Mouse (Mus musculus) cerebellum, adult 2 months (tissue): ENCODE data around the gene Sppl2c. TPM values are rescaled to one million over a fixed set of nuclear protein-coding genes. Genes with fewer than 3 reads are reported as not detected.

Source experiments
- DNase-seq, 2 experiments: peaks; one replicate each; pipeline ENCODE4 v3.0.0; 2021
- H3K27ac ChIP-seq: fragments of 200-500 bp; 2 replicates; pipeline ENCODE4 v1.5.1; 2012; ENCODE audit warnings: low read length, control low read depth, inconsistent platforms; ENCODE audit not compliant: insufficient read depth
- H3K27me3 ChIP-seq: fragments of 200-500 bp; 2 replicates; pipeline ENCODE4 v1.6.1; 2012; ENCODE audit warnings: inconsistent platforms, mild to moderate bottlenecking, low read length, moderate library complexity; ENCODE audit not compliant: control insufficient read depth, insufficient read depth
- H3K4me1 ChIP-seq: fragments of 200-500 bp; 2 replicates; pipeline ENCODE4 v1.6.1; 2011; ENCODE audit warnings: low read length; ENCODE audit not compliant: control insufficient read depth, insufficient read depth
- H3K4me3 ChIP-seq: fragments of 200-500 bp; replicated peaks from 2 replicates; pipeline ENCODE3; 2011; ENCODE audit warnings: mild to moderate bottlenecking, low read depth, low read length, control low read depth; ENCODE audit not compliant: insufficient read depth
- CTCF ChIP-seq: fragments of 200-500 bp; IDR thresholded peaks from 2 replicates; pipeline ENCODE4 v1.5.1; 2011; ENCODE audit warnings: low read depth, mild to moderate bottlenecking, control low read depth, low read length, moderate library complexity, borderline replicate concordance; ENCODE audit not compliant: insufficient read depth
- POLR2A ChIP-seq: fragments of 200-500 bp; IDR thresholded peaks from 2 replicates; pipeline ENCODE4 v1.6.1; 2011; ENCODE audit warnings: low read length, control low read depth, borderline replicate concordance; ENCODE audit not compliant: insufficient read depth
- WGBS: fragments of 180-500 bp; shearing (Covaris S2); methylation state at CpG from one replicate; pipeline ENCODE4 v1.1.7; 2018; 5-methylcytosine and 5-hydroxymethylcytosine counted together
- polyA plus RNA-seq: library from polyadenylated mRNA; depleted of rRNA; stranded (reverse); fragments of >200 nt; gene quantifications from 2 replicates; pipeline ENCODE4 v1.2.3, GENCODE M21; 2012

Gene Sppl2c
- polyA plus RNA-seq, 1 experiment = not detected

DNA sequence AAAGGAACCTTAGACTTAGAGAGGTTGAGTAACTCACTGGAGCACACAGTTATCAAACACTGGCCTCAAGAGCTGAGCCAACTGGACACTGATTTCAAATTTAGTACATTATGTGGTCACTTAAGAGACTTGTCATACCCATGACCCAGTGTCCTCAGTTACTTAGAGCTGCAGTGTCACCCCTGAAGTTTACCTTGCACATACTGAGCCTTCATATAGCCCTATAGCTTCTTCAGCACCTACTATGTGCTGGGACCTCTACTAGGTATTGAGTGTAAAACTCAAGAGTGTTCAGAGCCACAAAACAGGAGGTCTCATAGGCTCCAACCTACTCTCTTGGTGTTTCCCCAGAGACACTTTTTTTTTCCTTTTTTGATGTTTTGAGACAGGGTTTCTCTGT is 30.2 kb upstream of the Sppl2c start:
- Histone ChIP-seq H3K27ac (peak overlapping the region; percentile 38), H3K27me3 (no peaks in the 10 kb centered on the region), H3K4me1 (peaks cover 74% of the 10 kb centered on the region), H3K4me3 (no peak overlapping the region)
- TF ChIP-seq CTCF (no peak), POLR2A (no peak)
- DNase-seq = no peak

DNA sequence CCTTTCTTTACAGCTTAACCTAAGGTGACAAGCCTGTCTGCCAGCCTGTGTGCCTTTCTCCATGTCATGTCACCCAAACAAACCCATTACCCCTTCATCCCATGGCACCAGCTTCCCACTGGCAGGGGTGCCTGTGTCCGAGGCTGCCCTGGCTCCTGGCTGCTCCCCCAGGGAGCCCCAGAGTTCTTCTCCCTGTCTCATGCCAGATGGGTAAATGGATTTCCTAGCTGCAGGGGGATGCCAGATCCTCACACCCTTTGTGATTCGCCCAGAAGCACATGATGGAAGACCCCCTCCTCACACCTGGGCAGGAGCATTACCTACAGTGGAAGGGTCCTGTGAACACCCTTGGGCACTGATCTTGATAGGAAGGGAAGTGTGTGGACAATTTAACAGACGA is 29.7 kb upstream of the Sppl2c start:
- no peaks in the 10 kb centered on the region for H3K27me3 ChIP-seq
- TF ChIP-seq POLR2A = no peak
- TF ChIP-seq CTCF = no peak
- WGBS = 17% methylated on average over 3 of the region's 3 CpGs
- peak overlapping the region; percentile 38; the same call in 1 of the 2 replicates for H3K27ac ChIP-seq
- H3K4me1 ChIP-seq = peaks cover 74% of the 10 kb centered on the region
- H3K4me3 ChIP-seq = no peak overlapping the region
- DNase-seq = no peak

DNA sequence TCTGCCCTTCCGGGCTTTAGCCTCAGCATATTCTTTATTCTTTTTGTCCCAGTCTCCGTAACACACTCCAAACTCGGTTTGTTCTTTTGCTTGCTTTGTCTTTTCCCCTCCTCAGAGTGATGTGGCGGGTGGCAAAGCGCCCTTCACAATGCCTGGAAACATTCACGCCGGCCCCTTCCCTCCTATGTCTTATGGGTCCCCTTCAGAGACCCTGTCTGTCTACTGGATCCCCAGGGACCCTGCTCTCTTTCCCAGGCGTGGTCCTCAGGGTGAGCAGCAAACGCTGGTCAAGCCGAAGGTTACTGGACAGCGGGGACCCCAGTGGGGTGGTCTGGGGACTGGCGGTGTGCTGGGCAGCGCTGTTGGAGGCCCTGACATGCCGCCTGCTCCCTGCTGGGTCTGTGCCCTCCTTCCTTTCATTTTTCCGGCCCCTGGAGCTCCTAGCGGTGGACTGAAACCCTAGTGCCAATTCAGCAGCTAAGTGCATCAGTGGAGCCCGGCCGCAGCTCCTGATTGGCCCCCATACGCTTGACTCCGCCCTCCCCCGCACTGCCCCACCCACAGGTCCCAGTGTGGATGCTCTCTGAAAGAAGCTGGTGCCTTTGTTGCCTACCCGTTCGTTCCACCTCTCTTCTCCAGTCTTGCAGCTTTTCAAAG is 28.4 kb upstream of the Sppl2c start:
- Histone ChIP-seq H3K4me3 (peak overlapping the region; percentile 32), H3K27ac (peak overlapping the region; percentile 54), H3K27me3 (no peaks in the 10 kb centered on the region), H3K4me1 (peaks cover 70% of the 10 kb centered on the region)
- peak; percentile 91 to 93 for DNase-seq
- TF ChIP-seq POLR2A = peak; percentile 72; the same call in 1 of the 2 replicates
- TF ChIP-seq CTCF = peak; percentile 7; the same call in 1 of the 2 replicates
- WGBS = 6% methylated on average over 23 of the region's 23 CpGs

DNA sequence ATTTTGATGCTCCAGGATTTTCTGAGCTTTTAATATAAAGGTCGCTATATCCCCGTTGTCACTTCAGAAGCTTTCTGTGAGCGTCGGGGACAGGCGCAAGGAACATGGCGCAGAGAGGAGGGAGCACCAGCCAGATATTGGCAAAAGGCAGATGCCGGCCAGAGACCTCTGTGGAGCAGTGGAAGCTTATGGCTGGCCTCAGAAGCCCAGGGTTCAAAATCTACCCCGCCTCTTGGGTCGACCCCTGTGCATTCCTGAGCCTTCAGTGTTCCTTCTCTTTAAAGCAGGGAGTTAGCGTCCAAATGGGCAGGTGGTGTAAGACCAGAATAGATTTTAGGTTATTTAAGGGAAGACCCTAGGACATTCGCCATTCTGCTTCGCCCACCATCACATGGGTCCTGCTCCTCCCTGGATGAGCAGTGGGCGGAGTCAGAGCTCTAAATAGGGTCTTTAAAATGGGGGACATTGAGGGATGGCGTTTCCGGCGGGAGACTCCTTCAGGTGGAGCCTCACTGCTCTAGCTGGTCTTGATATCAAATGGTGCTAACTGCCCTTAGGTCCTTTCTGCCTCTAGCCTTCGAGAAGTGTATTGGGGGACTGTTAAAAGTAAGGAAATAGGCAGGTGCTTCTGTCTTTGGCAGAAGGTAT is 27.7 kb upstream of the Sppl2c start:
- DNase-seq = no peak

DNA sequence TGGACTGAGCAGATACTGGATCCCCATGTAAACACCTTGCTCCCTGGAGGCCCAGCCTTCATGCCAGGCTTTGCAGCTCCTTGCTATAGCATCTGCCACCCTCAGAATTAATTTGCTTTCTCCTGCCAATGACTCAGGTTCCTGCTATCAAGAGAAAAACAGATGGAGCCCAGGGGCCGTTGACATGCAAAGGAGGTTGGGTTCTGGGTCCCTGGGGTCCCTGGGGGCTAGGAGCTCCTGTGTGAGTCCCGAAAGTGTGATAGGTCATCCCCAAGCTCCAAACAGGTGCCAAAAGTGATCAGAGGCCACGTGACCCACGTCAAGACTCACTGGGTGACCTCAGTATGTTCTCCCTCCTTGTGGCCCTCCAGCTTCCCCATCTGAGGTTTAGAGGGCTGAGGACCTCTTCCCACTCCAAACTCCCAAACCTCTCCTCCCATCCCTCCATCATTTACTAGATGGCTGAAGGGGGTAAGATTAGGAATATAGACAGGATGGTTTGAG is 26.3 kb upstream of the Sppl2c start:
- WGBS = 53% methylated on average over 4 of the region's 4 CpGs
- no peak for DNase-seq

More for the DNA sequence above, 27.7 kb upstream of the Sppl2c start:
- H3K4me1 ChIP-seq = peaks cover 63% of the 10 kb centered on the region
- no peaks in the 10 kb centered on the region for H3K27me3 ChIP-seq
- no peak for TF ChIP-seq CTCF
- no peak for TF ChIP-seq POLR2A
- peak overlapping the region; percentile 32 for H3K4me3 ChIP-seq
- H3K27ac ChIP-seq = peak overlapping the region; percentile 41
- 12% methylated on average over 17 of the region's 17 CpGs for WGBS

DNA sequence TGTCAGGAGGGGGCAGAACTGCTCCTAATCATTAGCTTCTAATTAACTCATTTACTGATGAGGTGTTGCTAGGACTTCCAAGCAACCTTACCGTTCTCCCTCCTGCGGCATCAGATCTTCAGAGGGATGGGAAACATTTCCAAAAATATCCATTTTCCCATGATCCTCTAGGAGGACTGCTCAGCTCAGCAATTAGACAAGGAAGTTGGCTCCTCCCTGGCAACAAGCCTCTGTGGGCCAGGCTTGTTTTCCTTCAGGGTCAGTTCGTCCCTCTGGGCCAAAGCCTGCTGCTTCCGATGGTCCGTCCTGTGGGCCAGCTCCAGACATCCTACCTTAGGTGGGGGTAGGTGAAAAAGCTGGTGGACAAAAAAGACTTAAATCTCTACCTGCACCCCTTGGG is 25.0 kb upstream of the Sppl2c start:
- Histone ChIP-seq H3K4me3 (no peak overlapping the region), H3K27me3 (no peaks in the 10 kb centered on the region), H3K4me1 (peaks cover 40% of the 10 kb centered on the region), H3K27ac (peak overlapping the region; percentile 30)
- no peak for DNase-seq
- TF ChIP-seq CTCF (no peak), POLR2A (no peak)
- 13% methylated on average over 5 of the region's 5 CpGs for WGBS

More for the DNA sequence above, 26.3 kb upstream of the Sppl2c start:
- TF ChIP-seq CTCF (no peak), POLR2A (no peak)
- peaks cover 49% of the 10 kb centered on the region for H3K4me1 ChIP-seq
- H3K27ac ChIP-seq = no peak overlapping the region
- no peaks in the 10 kb centered on the region for H3K27me3 ChIP-seq
- H3K4me3 ChIP-seq = no peak overlapping the region

DNA sequence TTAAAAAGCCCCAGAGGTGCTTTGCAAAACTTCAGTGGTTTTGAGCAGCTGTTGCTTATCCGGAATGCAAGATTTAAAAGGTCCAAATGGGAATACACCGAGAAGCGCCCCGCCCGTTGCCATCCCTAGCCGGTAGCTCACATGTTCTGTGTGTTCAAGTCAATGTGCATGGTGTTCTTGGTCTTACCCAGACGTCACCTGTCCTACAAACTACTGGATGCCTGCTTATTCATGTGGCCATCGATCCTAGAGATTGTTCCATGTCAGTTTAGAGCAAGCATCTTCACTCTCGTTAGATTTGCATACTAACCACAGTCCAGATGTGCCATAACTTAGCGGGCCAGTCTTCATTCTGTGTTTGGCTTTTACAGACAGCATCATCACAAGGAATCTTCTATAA is 21.9 kb upstream of the Sppl2c start:
- no peak overlapping the region for H3K4me3 ChIP-seq
- no peaks in the 10 kb centered on the region for H3K27me3 ChIP-seq
- DNase-seq = no peak
- 96% methylated on average over 10 of the region's 10 CpGs for WGBS
- TF ChIP-seq CTCF (no peak), POLR2A (no peak)
- H3K4me1 ChIP-seq = peaks cover 22% of the 10 kb centered on the region
- no peak overlapping the region for H3K27ac ChIP-seq

DNA sequence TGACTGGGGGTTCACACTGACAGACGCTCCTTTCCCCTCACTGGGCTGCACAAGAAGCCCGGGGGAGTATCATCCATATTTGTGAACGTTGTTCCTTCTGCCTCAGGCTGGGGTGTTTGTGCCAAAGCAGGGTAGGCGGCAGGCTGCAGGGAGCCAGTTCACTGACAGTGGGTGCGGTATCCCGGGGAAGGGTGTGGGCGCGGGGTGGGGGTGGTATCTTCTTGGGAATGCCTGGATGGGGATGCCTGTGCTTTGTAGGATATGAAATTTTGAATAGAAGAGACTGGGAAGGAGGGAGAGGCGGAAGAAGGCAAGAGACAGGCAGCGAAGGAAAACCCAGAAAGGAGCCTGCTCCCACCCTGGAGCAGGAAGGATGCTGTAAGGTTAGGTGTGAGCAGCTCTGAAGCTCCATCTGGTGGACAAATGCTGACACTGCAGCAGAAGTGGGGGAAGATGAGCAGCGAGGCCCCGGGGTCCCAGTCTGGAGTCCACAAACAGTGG is 14.8 kb upstream of the Sppl2c start:
- Histone ChIP-seq H3K27ac (no peak overlapping the region), H3K27me3 (no peaks in the 10 kb centered on the region), H3K4me3 (peak overlapping the region; percentile 26), H3K4me1 (peaks cover 13% of the 10 kb centered on the region)
- TF ChIP-seq CTCF = peak; percentile 98
- TF ChIP-seq POLR2A = no peak
- 14% methylated on average over 12 of the region's 12 CpGs for WGBS
- DNase-seq = peak; percentile 83 to 91

DNA sequence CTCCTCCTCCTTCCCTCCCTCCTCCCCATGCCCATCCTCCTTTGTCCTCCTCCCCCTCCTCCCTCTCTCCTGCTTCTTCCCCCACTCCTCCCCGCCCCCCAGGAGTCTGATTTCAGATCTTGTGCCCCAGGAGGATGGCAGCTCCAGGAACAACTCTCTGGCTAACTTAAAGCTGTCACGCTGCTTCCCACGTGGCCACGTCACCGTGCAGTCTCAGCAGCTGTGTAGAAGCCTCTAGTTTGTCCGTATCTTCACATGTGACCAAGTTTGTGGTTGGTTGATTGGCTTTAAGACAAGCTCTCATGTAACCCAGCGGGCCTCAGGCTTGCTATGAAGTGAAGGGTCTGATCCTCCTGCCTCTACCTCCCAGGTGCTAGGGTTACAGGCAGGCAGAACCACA is 7.2 kb upstream of the Sppl2c start:
- DNase-seq = peak in 1 of 2 experiments; percentile 27
- Histone ChIP-seq H3K27me3 (no peaks in the 10 kb centered on the region), H3K4me3 (no peak overlapping the region), H3K4me1 (peaks cover 33% of the 10 kb centered on the region), H3K27ac (no peak overlapping the region)
- TF ChIP-seq CTCF (no peak), POLR2A (no peak)
- 16% methylated on average over 7 of the region's 7 CpGs for WGBS
